8 mouse cellular contexts compared by ENCODE assay signal in genomic region chr13:44869418-44870119, GRCm38 (mm10).
A peak's percentile ranks its signal among the peaks of the same experiment; 100 is the strongest.
DNase-seq lines count a peak whose midpoint lies in the region; ATAC-seq and TF ChIP-seq lines count a peak whose summit lies in the region.
"Not testable (repeated sequence)": the region's sequence is repeated elsewhere in the genome, so short reads cannot be mapped to it uniquely, and the experiment has no call there.

No protein-coding gene starts in this region.

- in situ Hi-C loops in ES-E14 (cut with MboI; ENCODE audit: low sequenced_read_pairs in 2 of 2, unreplicated experiment in 2 of 2), result not testable (repeated sequence)

- 76% methylated on average over 47 of the region's 47 CpGs for WGBS in cerebellum, adult 2 months
- WGBS in hindbrain, embryonic 10.5 days, result 79% methylated on average over 47 of the region's 47 CpGs
- 78% methylated on average over 47 of the region's 47 CpGs for WGBS in lung, adult 2 months

- H3K27me3 ChIP-seq in cerebellum, adult 2 months (ENCODE audit: control insufficient read depth, insufficient read depth, low read length); hindbrain, embryonic 10.5 days (ENCODE audit: insufficient read depth, poor library complexity, severe bottlenecking): not testable (repeated sequence)

- H3K27ac ChIP-seq in ES-E14 (ENCODE audit: insufficient read depth, low read depth, low read length, poor library complexity, severe bottlenecking); cerebellum, adult 2 months (ENCODE audit: insufficient read depth, low read length); hindbrain, embryonic 10.5 days: not testable (repeated sequence)

- not testable (repeated sequence) for H3K4me1 ChIP-seq in ES-E14 (ENCODE audit: control insufficient read depth in 2 of 2, insufficient read depth in 2 of 2, low read length in 2 of 2, poor library complexity in 1 of 2); lung, adult 2 months (ENCODE audit: control insufficient read depth, insufficient read depth, low read length)
- peaks cover 18% of the 10 kb centered on the region for H3K4me1 ChIP-seq in cerebellum, adult 2 months (ENCODE audit: control insufficient read depth, insufficient read depth, low read length)
- peaks cover 20% of the 10 kb centered on the region for H3K4me1 ChIP-seq in hindbrain, embryonic 10.5 days (replicated peaks)

- H3K4me3 ChIP-seq in ES-E14 (ENCODE audit: insufficient read depth in 1 of 2, low read depth in 1 of 2, low read length in 2 of 2, poor library complexity in 1 of 2, severe bottlenecking in 1 of 2); cerebellum, adult 2 months (replicated peaks; ENCODE audit: insufficient read depth, low read depth, low read length); hindbrain, embryonic 10.5 days; lung, adult 2 months (replicated peaks; ENCODE audit: extremely low read depth, low read depth, low read length): not testable (repeated sequence)

- H3K9me3 ChIP-seq in ES-E14 (ENCODE audit: control insufficient read depth, insufficient read depth, low read depth, low read length); hindbrain, embryonic 10.5 days: not testable (repeated sequence)

- TF ChIP-seq CTCF in cerebellum, adult 2 months (IDR thresholded peaks at IDR 0.05; ENCODE audit: borderline replicate concordance, insufficient read depth, low read depth, low read length); lung, adult 2 months (IDR thresholded peaks at IDR 0.05; ENCODE audit: insufficient read depth, low read length): not testable (repeated sequence)

- TF ChIP-seq POLR2A in cerebellum, adult 2 months (IDR thresholded peaks at IDR 0.05; ENCODE audit: borderline replicate concordance, insufficient read depth, low read length); lung, adult 2 months (IDR thresholded peaks at IDR 0.05; ENCODE audit: borderline replicate concordance, extremely low read depth, low read depth, low read length): not testable (repeated sequence)

- peak; percentile 85 for ATAC-seq in neutrophil, adult 5-6 weeks (ENCODE audit: extremely low read depth, insufficient number of reproducible peaks, low FRiP score, poor library complexity, severe bottlenecking)

- DNase-seq in ES-E14 (ENCODE audit: low read depth, low spot score), result peak; percentile 99
- DNase-seq in cerebellum, adult 2 months, result peak; percentile 95 to 98
- peak; percentile 94 to 100 for DNase-seq in frontal cortex, adult 2 months (ENCODE audit: extremely low spot score in 1 of 2, low spot score in 1 of 2)
- DNase-seq in hindbrain, embryonic 10.5 days (ENCODE audit: low spot score), result peak; percentile 100
- DNase-seq in layer of hippocampus, adult 8-10 months (ENCODE audit: low spot score in 2 of 2), result peak; percentile 92 to 99
- DNase-seq in lung, adult 2 months, result peak; percentile 100
- peak; percentile 84 to 95 for DNase-seq in thymus, adult 18-20 months

- H3K9ac ChIP-seq in ES-E14 (ENCODE audit: insufficient read depth, low read depth, low read length, poor library complexity, severe bottlenecking), result not testable (repeated sequence)

- H3K36me3 ChIP-seq in ES-E14 (ENCODE audit: control insufficient read depth, insufficient read depth, low read length, poor library complexity, severe bottlenecking); hindbrain, embryonic 10.5 days: not testable (repeated sequence)
